Mouse (Mus musculus) monocyte, adult 5-6 weeks (primary cell): ENCODE measurements around the gene Tgfb2. TPM values are rescaled to one million over a fixed set of nuclear protein-coding genes. Genes with fewer than 3 reads are reported as not detected.

ENCODE experiments used
- ATAC-seq: fragments of 153-309, 156-312 bp; replicated peaks from 2 replicates; pipeline ENCODE4 v1.8.0; 2017; ENCODE audit warnings: mild to moderate bottlenecking; ENCODE audit not compliant: low TSS enrichment, insufficient number of reproducible peaks, severe bottlenecking, poor library complexity, low FRiP score
- total RNA-seq: library from RNA; stranded (forward); fragments of 200-1000, 200-491, 200-594 nt; gene quantifications from 3 replicates; pipeline ENCODE4 v1.2.3, GENCODE M21; 2017

Tgfb2 gene
- total RNA-seq, 1 experiment from 2014 or later: 0.29 TPM

DNA sequence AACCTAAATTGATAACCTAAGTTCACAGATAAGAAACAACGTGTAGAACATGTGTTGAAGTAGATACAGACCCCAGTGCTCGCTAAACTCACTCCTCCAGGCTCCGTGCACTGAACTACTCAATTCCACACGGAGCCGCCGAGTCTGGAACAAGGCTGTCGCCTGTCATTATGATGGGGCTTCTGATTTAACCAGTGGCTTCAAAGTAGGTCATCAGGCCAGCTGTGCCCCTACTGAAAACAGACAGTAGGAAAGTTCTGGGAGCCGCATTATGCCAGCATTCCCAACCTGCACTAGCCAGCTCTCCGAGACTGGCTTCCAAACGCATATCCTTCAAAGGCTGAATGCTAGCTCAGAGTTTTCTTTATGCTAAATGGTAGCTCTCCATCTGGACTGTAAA lies 42.8 kb downstream of the Tgfb2 start:
- no peak for ATAC-seq

DNA sequence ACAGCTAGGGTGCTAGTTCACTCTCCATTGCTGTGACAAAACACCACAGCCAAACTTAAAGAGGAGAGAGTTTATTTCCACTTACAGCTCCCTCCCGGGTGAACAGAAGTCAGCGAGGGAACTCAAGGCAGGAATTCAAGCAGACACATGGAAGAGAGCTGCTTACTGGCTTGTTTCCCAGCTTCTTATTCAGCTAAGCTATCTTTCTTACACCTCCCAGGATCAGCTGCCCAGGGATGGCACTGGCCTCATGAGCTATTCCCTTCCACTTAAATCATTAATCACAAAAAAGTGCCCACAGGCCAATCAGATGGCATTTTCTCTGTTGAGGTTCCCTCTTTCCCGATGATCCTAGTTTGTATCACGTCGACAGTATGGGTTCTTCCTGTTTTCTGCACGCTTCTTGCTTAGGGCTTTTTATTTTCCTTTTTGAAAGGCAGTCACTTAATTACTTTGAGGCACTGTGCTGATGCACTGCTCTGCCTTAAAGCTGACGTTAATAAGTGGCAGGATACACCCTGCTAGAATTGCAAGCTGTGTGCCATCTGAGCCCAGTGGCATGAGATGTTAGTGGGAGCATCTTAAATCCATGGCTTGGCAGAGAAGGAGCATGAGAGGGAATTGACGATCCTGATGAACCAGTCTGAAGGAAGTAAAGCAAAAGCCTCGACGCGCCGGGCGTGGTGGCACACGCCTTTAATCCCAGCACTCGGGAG lies 44.4 kb downstream of the Tgfb2 start:
- ATAC-seq: no peak

DNA sequence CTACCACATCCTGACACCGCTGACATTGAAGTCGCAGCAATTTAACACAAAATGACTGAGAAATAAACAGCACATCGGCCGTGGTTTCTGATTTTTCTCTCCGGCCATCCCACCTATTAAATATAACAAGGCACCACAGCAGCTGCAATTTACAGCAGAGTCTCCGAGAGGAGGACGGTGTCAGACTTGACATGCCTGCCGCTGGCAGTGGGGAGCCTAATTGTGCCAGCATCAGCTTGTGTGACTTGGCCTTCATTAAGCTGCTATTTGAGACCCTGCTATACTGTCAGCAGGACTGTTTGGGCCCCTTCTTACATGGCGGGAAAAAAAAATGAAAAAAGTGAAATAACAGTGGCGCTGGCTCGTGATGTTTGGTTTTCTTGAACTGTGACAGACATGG lies 47.0 kb downstream of the Tgfb2 start:
- ATAC-seq: no peak

DNA sequence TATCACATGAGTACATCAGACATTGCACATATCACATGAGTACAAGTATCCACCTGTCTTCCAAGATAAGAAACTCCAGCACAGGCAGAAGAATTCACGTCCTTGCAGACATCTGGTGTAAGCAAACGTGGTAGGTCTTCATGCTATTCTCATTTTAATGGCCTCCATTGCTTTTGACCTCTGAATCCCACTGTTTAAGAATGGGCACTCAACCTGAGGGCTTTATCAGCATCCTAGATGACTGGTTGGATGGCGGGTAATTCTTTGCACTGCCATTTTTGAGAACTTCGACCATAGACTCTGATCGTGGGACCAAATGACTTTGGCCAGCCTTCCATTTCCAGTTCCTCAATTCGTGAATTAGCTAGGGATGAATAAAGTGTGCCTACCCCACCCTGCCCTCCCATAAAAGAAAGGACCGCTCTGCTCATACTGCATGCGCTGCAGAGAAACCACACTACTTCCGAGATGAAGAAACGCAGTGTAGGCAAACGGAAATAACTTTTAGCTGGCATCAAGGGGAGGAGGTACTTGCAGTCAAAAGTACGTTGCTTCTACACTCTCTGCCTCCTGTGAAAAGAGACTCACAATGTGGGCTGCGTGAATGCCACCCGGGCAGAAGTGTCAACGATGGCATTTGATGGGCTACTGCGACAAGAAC lies 48.1 kb downstream of the Tgfb2 start:
- no peak for ATAC-seq

DNA sequence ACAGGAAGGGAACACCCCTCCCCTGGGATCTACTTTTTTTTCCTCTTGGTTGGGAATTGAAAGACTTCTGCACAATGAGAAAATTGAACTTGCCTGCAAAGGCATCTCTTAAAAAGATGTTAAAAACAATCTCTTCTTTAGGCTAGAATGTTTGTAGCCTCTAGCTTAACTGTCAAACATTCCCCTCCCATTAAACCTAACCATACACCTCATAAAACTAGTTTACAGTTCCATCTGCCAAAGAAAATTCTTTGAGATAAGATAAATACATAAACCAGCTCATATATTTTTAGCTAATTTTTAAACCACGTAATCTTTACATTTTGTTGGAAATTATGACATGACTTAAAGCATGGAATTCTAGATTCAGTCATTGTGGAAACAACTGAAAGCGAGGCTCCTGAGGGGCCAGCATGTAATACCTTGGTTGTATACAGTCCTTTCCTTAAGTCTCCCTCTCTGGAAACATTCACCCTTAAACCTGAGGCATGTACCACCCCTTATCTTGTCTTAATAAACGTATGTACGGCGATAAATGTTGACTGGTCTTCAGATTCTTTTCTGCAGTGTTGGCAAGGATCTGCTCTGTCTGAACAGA lies 49.0 kb downstream of the Tgfb2 start:
- ATAC-seq: no peak

DNA sequence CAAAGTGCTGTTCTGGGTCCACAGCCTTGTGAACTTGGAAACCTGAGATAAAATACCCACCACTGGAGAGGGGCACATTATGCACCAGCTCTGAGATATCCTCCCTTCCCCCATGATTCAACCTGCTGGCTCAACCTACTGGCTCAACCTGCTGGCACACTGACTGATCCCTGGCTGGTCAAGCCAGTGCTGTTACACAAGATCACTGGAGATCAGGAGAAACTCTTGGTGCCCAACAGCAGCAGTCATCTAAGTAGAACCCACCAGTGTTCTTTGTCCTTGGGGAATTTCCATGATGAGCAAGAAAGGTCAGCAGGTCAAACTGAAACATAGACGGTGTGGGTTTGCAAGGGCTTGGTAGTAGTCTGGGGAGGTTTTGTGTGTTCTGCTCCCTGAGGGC lies 49.6 kb downstream of the Tgfb2 start:
- no peak for ATAC-seq

DNA sequence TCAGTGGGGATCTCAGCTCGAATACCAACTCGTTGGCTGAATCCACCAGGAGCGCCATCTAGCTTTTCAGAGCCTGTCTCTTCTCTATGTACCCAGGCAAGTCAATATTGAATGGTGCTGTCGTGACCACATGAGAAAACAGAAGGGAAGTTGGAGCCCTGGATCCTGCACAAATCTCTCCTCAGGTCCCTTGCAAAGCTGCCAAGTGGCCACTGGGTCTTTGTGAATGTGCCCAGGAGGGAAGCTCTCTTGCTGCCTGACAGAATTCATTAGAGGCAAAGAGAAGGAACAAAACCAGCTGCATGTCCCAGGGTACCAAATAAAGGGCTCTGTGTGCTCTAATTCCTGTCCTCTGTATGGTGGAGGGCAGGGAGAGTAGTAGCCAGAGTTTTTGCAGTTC lies 50.7 kb downstream of the Tgfb2 start:
- no peak for ATAC-seq

DNA sequence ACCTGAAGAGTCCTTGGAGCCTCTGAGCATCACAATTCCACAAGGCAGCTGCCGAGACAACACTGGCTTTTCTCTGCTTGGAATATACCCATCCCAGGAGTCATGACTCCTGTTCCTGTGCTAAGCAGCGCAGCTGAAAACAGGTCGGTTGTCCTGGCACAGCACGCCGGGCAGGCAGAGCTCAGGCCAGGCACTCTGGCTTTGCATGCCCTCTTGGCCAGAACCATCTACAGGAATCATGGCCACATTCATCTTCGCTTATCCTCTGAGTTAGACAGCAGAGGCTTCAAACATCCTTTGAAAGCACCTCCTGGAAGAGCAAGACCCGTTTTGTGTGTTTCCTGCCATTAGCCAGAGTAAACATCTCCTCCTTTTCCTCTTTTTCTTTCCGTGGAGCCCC lies 53.6 kb downstream of the Tgfb2 start:
- no peak for ATAC-seq

DNA sequence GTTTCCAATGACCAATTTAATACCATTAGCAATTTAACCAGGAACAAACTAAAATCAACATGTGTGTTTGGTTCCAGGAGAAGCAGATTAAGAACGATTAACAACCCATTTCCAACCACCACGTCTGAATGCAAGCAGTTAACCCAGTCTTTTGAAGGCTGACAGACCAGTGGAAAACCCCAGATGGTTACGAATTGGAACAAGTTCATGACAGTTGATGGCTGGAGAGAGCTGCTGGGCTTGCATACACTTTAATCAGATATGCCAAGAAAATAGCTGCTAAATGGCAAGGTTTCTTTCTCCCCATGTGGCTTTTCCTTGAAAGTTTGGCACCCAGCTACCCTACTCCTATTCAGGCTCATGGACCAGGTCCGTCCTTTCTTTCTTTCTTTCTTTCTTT lies 55.8 kb downstream of the Tgfb2 start:
- ATAC-seq: no peak

DNA sequence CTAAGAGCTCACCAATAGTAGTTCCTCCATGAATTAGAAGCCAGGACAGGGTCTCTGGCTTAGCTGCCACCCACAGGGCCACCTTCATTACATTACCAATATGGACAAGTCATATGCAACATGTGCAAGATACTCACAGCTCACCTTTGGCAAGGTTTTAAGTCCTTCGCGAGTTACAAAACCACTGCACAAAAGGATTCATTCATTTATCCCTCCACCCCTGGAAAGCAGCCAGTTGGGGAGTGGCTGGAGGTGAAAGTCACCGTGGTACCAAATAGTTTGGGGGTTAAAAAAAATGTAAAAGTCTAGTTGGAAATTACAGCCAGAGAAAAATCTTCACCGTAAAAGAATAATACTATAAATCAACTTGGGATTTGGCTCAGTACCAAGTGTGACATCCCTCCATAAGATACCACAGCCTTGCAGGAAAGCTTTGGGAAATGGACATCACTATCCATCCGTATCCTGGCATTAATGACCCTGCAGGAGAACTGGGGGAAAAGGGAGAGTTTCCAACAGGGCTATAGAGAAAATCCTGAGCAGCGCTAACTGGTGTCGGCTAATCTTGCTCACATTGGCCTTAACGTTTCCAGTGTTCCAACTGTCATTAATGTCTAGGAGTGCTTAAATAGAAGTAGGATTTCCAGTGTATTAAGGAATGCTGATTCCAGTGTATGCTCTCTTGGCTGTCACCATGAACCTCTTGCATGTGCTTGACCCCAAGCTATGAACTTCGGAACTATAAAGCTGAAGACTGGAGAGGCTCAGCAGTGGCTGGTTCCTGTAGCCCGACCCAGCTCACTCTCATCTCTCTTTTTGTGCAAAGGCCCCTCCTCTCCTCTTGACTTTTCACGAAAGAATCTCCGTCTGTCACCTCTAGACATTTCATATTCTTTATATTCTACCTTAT lies 68.2 kb downstream of the Tgfb2 start:
- no peak for ATAC-seq

DNA sequence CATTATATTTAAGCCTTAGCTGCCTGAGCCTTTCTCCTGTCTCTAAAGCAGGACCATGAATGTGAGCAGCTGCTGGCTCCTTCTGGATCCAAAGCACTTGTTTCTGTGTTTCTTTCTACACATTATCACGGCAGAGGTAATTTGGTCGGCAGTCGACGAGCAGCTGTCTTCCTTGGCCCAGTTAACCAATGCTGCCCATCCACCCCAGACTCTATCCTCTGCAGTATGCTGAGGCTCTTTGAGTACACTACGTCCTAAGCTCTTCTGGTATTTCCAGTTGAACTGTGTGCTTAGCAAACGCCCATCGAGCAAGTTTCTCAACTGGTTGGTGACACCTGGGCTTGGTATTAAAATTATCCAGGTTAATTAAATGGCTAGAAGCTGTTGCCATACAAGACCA lies 70.7 kb downstream of the Tgfb2 start:
- no peak for ATAC-seq

DNA sequence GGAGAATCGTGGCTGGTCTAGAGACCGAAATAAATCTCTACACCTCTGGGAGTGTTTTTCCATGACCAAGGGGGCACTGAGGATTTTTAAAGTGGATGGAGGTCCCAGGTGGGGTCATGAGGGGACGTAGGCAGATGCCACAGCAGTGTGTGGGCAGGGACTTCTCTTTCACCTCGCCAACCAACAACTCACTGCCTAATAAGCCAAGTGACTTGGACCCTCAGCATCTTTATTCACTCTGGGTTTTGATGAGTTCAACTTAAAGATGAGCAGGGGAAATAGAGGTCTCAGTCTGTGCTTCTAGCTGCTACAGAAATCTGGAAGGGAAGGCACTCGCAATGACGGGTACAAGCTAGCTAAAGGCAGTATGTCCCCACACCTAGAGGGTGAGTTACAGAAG lies 74.3 kb downstream of the Tgfb2 start:
- ATAC-seq: no peak

DNA sequence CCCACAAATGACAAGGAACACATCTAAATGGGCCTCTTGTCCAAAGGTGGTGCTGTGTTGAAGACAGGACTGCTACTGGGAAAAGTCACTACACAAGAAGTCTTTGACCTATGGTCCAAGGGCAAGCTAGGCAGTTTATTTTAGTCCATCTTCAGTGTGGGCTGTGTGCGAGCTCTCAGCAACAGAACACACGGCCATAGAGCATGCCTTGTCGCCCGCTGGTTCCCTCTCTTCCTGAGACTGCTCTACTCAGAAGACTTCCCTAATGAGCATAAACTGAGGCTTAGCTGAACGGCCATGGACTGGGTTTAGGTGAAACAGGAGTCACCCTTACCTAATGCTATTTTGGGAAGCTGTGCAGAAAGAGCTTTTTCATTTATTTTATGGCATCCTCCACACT lies 74.8 kb downstream of the Tgfb2 start:
- ATAC-seq: no peak

DNA sequence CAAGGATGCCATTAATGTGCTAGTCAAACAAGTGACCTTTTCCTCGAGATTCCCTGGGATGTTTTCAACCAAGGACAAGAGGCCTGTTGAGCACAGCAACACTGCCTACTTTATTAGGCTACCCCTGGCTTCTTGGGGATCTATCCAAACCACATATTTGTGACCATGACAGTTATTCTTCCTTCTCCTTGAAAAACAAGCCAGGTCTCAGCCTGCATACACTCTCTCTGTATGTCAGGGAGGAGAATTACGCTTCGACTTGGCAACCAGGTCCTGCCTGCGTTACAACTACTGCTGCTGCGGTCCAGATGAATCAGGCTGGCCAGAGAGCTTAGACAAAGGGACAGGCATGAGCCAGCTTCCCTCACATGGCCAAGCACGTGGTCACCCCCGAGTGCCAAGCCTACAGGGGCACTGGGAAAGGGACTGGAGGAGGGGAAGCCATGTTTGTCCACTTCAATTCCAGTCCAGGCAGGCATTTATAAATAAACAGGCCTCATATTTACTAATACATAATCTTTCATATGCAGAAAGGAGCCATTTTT lies 78.3 kb downstream of the Tgfb2 start:
- ATAC-seq: no peak

DNA sequence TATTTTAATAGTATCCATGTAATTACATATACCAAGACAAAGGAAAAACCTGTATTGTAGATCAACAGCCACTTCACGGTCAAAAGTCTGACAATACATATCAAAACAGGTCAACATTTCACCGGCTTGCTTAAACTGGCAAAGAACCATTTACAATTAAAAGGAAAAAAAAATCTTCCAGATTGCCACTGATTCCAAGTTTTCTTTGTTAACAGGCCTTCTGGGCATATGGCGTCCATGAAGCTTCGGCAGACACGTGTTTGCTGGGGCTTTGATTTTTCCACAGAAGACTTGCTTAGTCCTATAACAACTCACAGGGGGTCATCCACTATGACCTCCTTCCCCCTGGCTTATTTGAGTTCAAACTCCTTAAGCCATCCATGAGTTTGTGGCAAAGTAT lies 81.3 kb downstream of the Tgfb2 start:
- no peak for ATAC-seq

DNA sequence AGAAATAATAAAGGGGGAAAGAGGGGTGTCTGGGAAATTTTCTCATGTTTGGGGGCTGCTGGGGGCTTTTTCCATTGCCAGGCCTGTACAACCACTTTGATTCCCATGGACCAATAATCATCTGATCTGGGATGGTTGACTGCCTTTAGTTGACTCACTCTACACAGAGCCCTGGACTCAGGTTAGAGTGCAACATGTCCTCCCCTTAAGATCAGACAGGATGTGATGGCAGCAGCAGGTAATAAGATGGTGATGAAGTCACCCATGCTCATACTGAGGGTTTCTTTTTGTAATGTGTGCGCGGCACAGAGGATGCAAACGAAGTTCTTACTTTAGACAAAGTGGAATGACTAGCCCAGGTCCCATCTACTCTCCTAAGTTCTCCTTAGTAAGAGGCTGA lies 84.0 kb downstream of the Tgfb2 start:
- no peak for ATAC-seq

DNA sequence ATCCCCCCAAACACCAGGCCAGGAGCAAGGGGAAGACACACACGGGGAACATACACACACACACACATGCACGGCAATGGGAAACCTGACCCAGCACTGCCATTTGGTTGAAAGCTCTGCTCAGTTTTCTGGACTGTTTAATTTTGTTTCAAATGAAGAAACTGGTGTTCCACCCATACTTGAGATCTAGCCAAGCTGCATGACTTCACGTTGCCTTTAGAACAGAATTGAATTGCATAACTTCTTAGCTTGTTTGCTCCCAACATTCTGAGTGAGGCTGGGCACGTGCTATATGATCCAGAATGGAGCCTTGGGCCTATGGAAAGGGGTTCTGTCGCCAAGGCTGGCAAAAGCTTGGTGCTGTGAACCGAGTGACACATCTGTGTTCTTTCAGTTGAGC lies 87.5 kb downstream of the Tgfb2 start:
- no peak for ATAC-seq

DNA sequence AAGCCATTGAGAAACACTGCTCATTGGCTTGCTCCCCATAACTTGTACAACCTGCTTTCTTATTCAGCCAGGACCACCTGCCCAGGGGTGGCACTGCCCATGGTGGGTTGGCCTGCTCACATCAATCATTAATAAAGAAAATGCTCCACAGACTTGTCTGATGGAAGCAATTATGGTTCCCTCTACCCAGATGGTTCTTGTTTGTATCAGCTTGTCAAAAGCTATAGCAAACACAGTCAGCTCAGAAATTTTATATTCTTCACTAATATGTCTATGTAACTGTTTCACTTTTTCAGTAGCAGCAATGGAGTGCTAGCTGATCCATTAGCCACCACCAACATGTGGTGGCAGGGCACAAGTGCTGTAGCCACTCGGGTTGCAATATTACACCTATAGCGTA lies 94.4 kb downstream of the Tgfb2 start:
- no peak for ATAC-seq

DNA sequence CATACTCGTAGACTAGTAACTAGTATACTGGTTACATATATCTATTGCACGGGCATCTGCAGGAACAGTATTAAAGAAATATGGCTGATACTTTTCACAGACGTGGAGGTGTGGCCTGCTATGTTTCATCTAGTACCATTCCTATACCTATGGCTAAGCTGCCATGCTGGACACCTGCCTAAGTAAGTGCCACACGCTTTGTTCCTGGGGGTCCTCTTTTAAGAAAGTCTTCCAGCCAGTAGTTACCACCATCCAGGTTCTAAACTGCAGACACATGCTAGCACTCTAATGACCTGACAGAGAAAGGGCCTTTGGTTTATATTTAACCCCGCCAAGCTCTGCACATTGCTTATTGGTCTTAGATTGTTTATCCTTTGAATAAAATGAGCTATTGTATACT lies 95.3 kb downstream of the Tgfb2 start:
- no peak for ATAC-seq
